In the genomic region with DNA sequence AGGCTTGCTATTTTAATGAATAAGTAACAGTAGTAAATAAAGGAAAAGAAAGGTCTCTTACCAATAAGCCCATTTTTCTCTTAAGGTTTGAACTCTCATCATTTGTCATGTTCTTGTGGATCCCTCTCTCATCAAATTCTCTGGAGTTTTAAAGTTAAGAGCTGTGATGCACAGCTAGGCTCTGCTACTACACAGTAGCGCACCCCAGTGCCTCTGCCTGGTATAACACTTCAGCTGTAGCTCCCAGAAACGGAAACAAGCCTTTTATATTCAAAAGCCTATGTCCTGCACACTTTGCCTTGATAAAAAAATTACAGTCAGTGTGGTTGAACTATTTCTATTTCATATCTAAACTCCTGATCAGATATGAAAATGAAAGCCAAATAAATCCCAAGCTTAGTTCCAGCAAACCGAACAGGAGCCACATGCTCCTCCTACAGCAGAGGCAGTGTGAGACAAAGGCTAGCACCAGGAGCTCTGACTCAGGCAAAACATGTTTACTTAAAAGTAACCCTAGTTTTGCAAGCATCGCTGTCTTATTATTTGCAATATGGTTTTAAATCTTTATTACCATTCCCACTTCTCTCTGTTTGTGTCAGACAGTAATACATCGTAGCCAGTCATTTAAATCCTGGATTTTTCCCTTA, we compare ENCODE assay signal across 8 mouse cellular contexts.
DNase-seq lines count a peak whose midpoint lies in the region; ATAC-seq and TF ChIP-seq lines count a peak whose summit lies in the region.

No protein-coding gene starts in this region.

- no peak overlapping the region for H3K27ac ChIP-seq in MEL (ENCODE audit: control insufficient read depth, low read depth, low read length)
- H3K27ac ChIP-seq in neural tube, embryonic 14.5 days (ENCODE audit: low read depth, low read length) = no peak overlapping the region

- TF ChIP-seq EP300 in MEL (IDR thresholded peaks at IDR 0.05; ENCODE audit: low read depth in 1 of 2, low read length in 2 of 2) = no peak

- H3K36me3 ChIP-seq in MEL (ENCODE audit: control insufficient read depth in 1 of 2, insufficient read depth in 2 of 2, low read length in 2 of 2) = no peaks in the 10 kb centered on the region
- H3K36me3 ChIP-seq in neural tube, embryonic 14.5 days (ENCODE audit: control insufficient read depth, insufficient read depth, low read length) = no peaks in the 10 kb centered on the region

- H3K4me2 ChIP-seq in neural tube, embryonic 14.5 days (ENCODE audit: low read depth, low read length) = no peak overlapping the region

- H3K9ac ChIP-seq in MEL (ENCODE audit: control insufficient read depth, low read depth, low read length, poor library complexity, severe bottlenecking) = no peak overlapping the region
- H3K9ac ChIP-seq in neural tube, embryonic 14.5 days (replicated peaks; ENCODE audit: low read depth, low read length) = no peak overlapping the region

- WGBS in neural tube, embryonic 14.5 days = 29% methylated on average over 5 of the region's 5 CpGs

- H3K4me1 ChIP-seq in MEL (ENCODE audit: control insufficient read depth in 1 of 2, insufficient read depth in 2 of 2, low read length in 2 of 2) = no peaks in the 10 kb centered on the region
- no peaks in the 10 kb centered on the region for H3K4me1 ChIP-seq in neural tube, embryonic 14.5 days (ENCODE audit: control insufficient read depth, insufficient read depth, low read length)

- H3K9me3 ChIP-seq in MEL (replicated peaks; ENCODE audit: insufficient read depth, low read length) = no peaks in the 10 kb centered on the region
- no peaks in the 10 kb centered on the region for H3K9me3 ChIP-seq in neural tube, embryonic 14.5 days (ENCODE audit: control insufficient read depth, low read length)

- no peak for ATAC-seq in cerebellum, adult (ENCODE audit: insufficient number of reproducible peaks, low FRiP score, low TSS enrichment)
- peak; percentile 89 for ATAC-seq in neural tube, embryonic 14.5 days (ENCODE audit: low read depth)

- H3K27me3 ChIP-seq in MEL (ENCODE audit: control insufficient read depth in 1 of 2, insufficient read depth in 2 of 2, low read length in 2 of 2) = no peaks in the 10 kb centered on the region
- H3K27me3 ChIP-seq in neural tube, embryonic 14.5 days (ENCODE audit: control insufficient read depth, insufficient read depth, low read length) = no peaks in the 10 kb centered on the region

- peak; percentile 3 for DNase-seq in cerebellum, adult 11 months
- peak; percentile 4 for DNase-seq in MEL (ENCODE audit: low read depth, low spot score)
- DNase-seq in embryo, embryonic 11.5 days (ENCODE audit: low read depth, low spot score) = peak; percentile 13
- peak; percentile 61 for DNase-seq in heart, postnatal 4 days
- DNase-seq in left cerebral cortex, adult 8-10 months (ENCODE audit: low spot score in 2 of 2) = peak; percentile 36 to 43
- no peak for DNase-seq in T-cell, adult 2 months (ENCODE audit: low spot score)

- TF ChIP-seq CTCF in MEL (IDR thresholded peaks at IDR 0.05 in 2 of 3, conservative IDR thresholded peaks at IDR 0.05 in 1 of 3; ENCODE audit: control insufficient read depth in 1 of 3, insufficient read depth in 1 of 3, low read depth in 2 of 3, low read length in 3 of 3, poor library complexity in 1 of 3, severe bottlenecking in 1 of 3) = peak in 2 of 3 experiments; percentile 23 to 41; a peak in 3 of 6 replicates

- H3K4me3 ChIP-seq in MEL (ENCODE audit: control insufficient read depth in 1 of 2, insufficient read depth in 1 of 2, low read depth in 2 of 2, low read length in 2 of 2) = no peak overlapping the region
- H3K4me3 ChIP-seq in neural tube, embryonic 14.5 days (ENCODE audit: low read depth, low read length) = no peak overlapping the region

- peak; percentile 31 for TF ChIP-seq RAD21 in MEL (IDR thresholded peaks at IDR 0.05; ENCODE audit: low read depth, low read length)

- H3K79me2 ChIP-seq in MEL (ENCODE audit: control insufficient read depth, insufficient read depth, low read length, poor library complexity) = no peaks in the 10 kb centered on the region

- TF ChIP-seq POLR2A in MEL (IDR thresholded peaks at IDR 0.05; ENCODE audit: control insufficient read depth in 1 of 2, insufficient read depth in 1 of 2, low read depth in 1 of 2, low read length in 2 of 2, poor library complexity in 1 of 2) = no peak

TF ChIP-seq in MEL, 35 proteins besides CTCF, POLR2A, EP300 and RAD21:
- TF ChIP-seq SMC3 (IDR thresholded peaks at IDR 0.05; ENCODE audit: low read depth, low read length) = 0 out of 2 replicates have a peak, but pooled peaks have one; percentile 5
- TF ChIP-seq MAZ (IDR thresholded peaks at IDR 0.05; ENCODE audit: low read depth, low read length) = no peak
- TF ChIP-seq UBTF (IDR thresholded peaks at IDR 0.05; ENCODE audit: borderline replicate concordance, insufficient read depth, low read depth, low read length) = no peak
- no peak for TF ChIP-seq GATA1 (IDR thresholded peaks at IDR 0.05; ENCODE audit: low read depth, low read length)
- no peak for TF ChIP-seq NRF1 (IDR thresholded peaks at IDR 0.05; ENCODE audit: insufficient read depth, low read depth, low read length, poor library complexity, severe bottlenecking)
